Comparison of ENCODE assay signal across 28 mouse cellular contexts in genomic region chr11:7949201-7949875, GRCm38 (mm10).
DNase-seq lines count a peak whose midpoint lies in the region; ATAC-seq and TF ChIP-seq lines count a peak whose summit lies in the region.
"Had no signal": no experiment of that assay in that cellular context is flagged by ENCODE, and none has a peak within 500 bp of the region (broad histone marks: within the 10 kb centered on the region; RNA-seq: fewer than 3 reads in every experiment).

No protein-coding gene starts in this region.

- peak; percentile 70 to 80 for DNase-seq in cerebellum, postnatal 14 days
- DNase-seq in cerebellum, adult 2 months: no peak
- peak; percentile 7 for DNase-seq in hindbrain, postnatal 0 days (ENCODE audit: low spot score)
- peak; percentile 59 for DNase-seq in embryonic facial prominence, embryonic 11.5 days (ENCODE audit: low spot score)
- DNase-seq in embryonic facial prominence, embryonic 14.5 days (ENCODE audit: low spot score): peak; percentile 74
- DNase-seq in layer of hippocampus, adult 11-12 months (ENCODE audit: low spot score): no peak
- DNase-seq in gastrocnemius, adult 2 months: no peak
- DNase-seq: adrenal gland, adult 2 months; adrenal gland, postnatal 14 days; B cell, adult 2 months; cerebellum, adult 11 months; cerebellum, adult 9-11 months; embryo, embryonic 11 days; gastrocnemius, postnatal 14 days; heart, adult 11 months; kidney, adult 2 months had no signal

- no peaks in the 10 kb centered on the region for H3K4me1 ChIP-seq in cerebellum, adult 2 months (ENCODE audit: control insufficient read depth, insufficient read depth, low read length)
- no peaks in the 10 kb centered on the region for H3K4me1 ChIP-seq in hindbrain, postnatal 0 days (ENCODE audit: insufficient read depth, low read length)
- H3K4me1 ChIP-seq in hindbrain, embryonic 12.5 days: no peaks in the 10 kb centered on the region
- no peaks in the 10 kb centered on the region for H3K4me1 ChIP-seq in embryonic facial prominence, embryonic 11.5 days (ENCODE audit: control insufficient read depth, insufficient read depth, low read length)
- no peaks in the 10 kb centered on the region; the same call in 1 of the 2 replicates for H3K4me1 ChIP-seq in embryonic facial prominence, embryonic 14.5 days (ENCODE audit: control insufficient read depth, insufficient read depth, low read length)
- H3K4me1 ChIP-seq: forebrain, embryonic 10.5 days; forebrain, embryonic 13.5 days; hindbrain, embryonic 13.5 days had no signal

- TF ChIP-seq POLR2A in cerebellum, adult 2 months (IDR thresholded peaks at IDR 0.05; ENCODE audit: borderline replicate concordance, insufficient read depth, low read length): no peak

- no peak overlapping the region for H3K4me2 ChIP-seq in hindbrain, postnatal 0 days (ENCODE audit: low read depth, low read length)
- H3K4me2 ChIP-seq in hindbrain, embryonic 12.5 days (replicated peaks): no peak overlapping the region
- no peak overlapping the region for H3K4me2 ChIP-seq in embryonic facial prominence, embryonic 11.5 days (ENCODE audit: low read depth, low read length)
- H3K4me2 ChIP-seq in embryonic facial prominence, embryonic 14.5 days (ENCODE audit: low read depth, low read length): no peak overlapping the region
- H3K4me2 ChIP-seq: forebrain, embryonic 13.5 days; heart, embryonic 11.5 days; hindbrain, embryonic 13.5 days had no signal

- WGBS in cerebellum, adult 2 months: 44% methylated on average over 6 of the region's 6 CpGs
- 75% methylated on average over 6 of the region's 6 CpGs for WGBS in hindbrain, postnatal 0 days
- WGBS in hindbrain, embryonic 12.5 days: 77% methylated on average over 6 of the region's 6 CpGs
- WGBS in embryonic facial prominence, embryonic 11.5 days: 47% methylated on average over 6 of the region's 6 CpGs
- WGBS in embryonic facial prominence, embryonic 14.5 days: 37% methylated on average over 6 of the region's 6 CpGs

- H3K9ac ChIP-seq in hindbrain, postnatal 0 days (replicated peaks; ENCODE audit: low read length): no peak overlapping the region
- H3K9ac ChIP-seq in hindbrain, embryonic 12.5 days: no peak overlapping the region
- no peak overlapping the region for H3K9ac ChIP-seq in embryonic facial prominence, embryonic 11.5 days (replicated peaks; ENCODE audit: low read length)
- H3K9ac ChIP-seq in embryonic facial prominence, embryonic 14.5 days (ENCODE audit: low read depth, low read length): no peak overlapping the region
- H3K9ac ChIP-seq: forebrain, embryonic 13.5 days; hindbrain, embryonic 13.5 days had no signal

- H3K27me3 ChIP-seq in cerebellum, adult 2 months (ENCODE audit: control insufficient read depth, insufficient read depth, low read length): no peaks in the 10 kb centered on the region
- no peaks in the 10 kb centered on the region for H3K27me3 ChIP-seq in hindbrain, postnatal 0 days (ENCODE audit: insufficient read depth, low read length)
- no peaks in the 10 kb centered on the region for H3K27me3 ChIP-seq in hindbrain, embryonic 12.5 days
- H3K27me3 ChIP-seq in embryonic facial prominence, embryonic 11.5 days (ENCODE audit: control insufficient read depth, insufficient read depth, low read length): no peaks in the 10 kb centered on the region
- no peaks in the 10 kb centered on the region for H3K27me3 ChIP-seq in embryonic facial prominence, embryonic 14.5 days (replicated peaks; ENCODE audit: control insufficient read depth, insufficient read depth, low read length)
- H3K27me3 ChIP-seq: CH12.LX; forebrain, embryonic 13.5 days; hindbrain, embryonic 13.5 days had no signal

- ATAC-seq in hindbrain, postnatal 0 days: no peak
- no peak for ATAC-seq in hindbrain, embryonic 12.5 days (ENCODE audit: low FRiP score)
- ATAC-seq in embryonic facial prominence, embryonic 11.5 days (replicated peaks; ENCODE audit: insufficient number of reproducible peaks, low FRiP score, low TSS enrichment, low read depth): no peak
- no peak for ATAC-seq in embryonic facial prominence, embryonic 14.5 days (ENCODE audit: low read depth)
- ATAC-seq: forebrain, embryonic 13.5 days; forebrain, embryonic 16.5 days; hindbrain, embryonic 16.5 days; inflammation-experienced regulatory T-cells, adult 6 months; intestine, embryonic 16.5 days; Patski had no signal

- H3K36me3 ChIP-seq in hindbrain, postnatal 0 days (ENCODE audit: insufficient read depth, low read length): no peaks in the 10 kb centered on the region
- no peaks in the 10 kb centered on the region for H3K36me3 ChIP-seq in hindbrain, embryonic 12.5 days
- H3K36me3 ChIP-seq in embryonic facial prominence, embryonic 11.5 days (replicated peaks; ENCODE audit: control insufficient read depth, insufficient read depth, low read depth, low read length): no peaks in the 10 kb centered on the region
- no peaks in the 10 kb centered on the region for H3K36me3 ChIP-seq in embryonic facial prominence, embryonic 14.5 days (ENCODE audit: control insufficient read depth, insufficient read depth, low read length)
- H3K36me3 ChIP-seq: forebrain, embryonic 10.5 days; G1E; hindbrain, embryonic 13.5 days had no signal

- no peak for TF ChIP-seq CTCF in cerebellum, adult 2 months (IDR thresholded peaks at IDR 0.05; ENCODE audit: borderline replicate concordance, insufficient read depth, low read depth, low read length)
- TF ChIP-seq CTCF in hindbrain, postnatal 0 days (IDR thresholded peaks at IDR 0.05; ENCODE audit: low read depth): no peak
- no peak for TF ChIP-seq CTCF in gastrocnemius, adult 2 months (IDR thresholded peaks at IDR 0.05)

- intact Hi-C loops in gastrocnemius, adult 2 months (cut with DNase I): no loop called here

- H3K4me3 ChIP-seq in cerebellum, adult 2 months (replicated peaks; ENCODE audit: insufficient read depth, low read depth, low read length): no peak overlapping the region
- H3K4me3 ChIP-seq in hindbrain, postnatal 0 days (ENCODE audit: low read length): no peak overlapping the region
- H3K4me3 ChIP-seq in hindbrain, embryonic 12.5 days: no peak overlapping the region
- H3K4me3 ChIP-seq in embryonic facial prominence, embryonic 11.5 days (ENCODE audit: low read depth, low read length): no peak overlapping the region
- no peak overlapping the region for H3K4me3 ChIP-seq in embryonic facial prominence, embryonic 14.5 days (ENCODE audit: low read depth, low read length)
- H3K4me3 ChIP-seq in gastrocnemius, adult 2 months: no peak overlapping the region
- H3K4me3 ChIP-seq: forebrain, embryonic 10.5 days; forebrain, embryonic 13.5 days; hindbrain, embryonic 13.5 days had no signal

- no peaks in the 10 kb centered on the region for H3K9me3 ChIP-seq in hindbrain, postnatal 0 days (ENCODE audit: low read length)
- no peaks in the 10 kb centered on the region for H3K9me3 ChIP-seq in hindbrain, embryonic 12.5 days (replicated peaks)
- no peaks in the 10 kb centered on the region for H3K9me3 ChIP-seq in embryonic facial prominence, embryonic 11.5 days (replicated peaks; ENCODE audit: control insufficient read depth, low read length)
- no peaks in the 10 kb centered on the region for H3K9me3 ChIP-seq in embryonic facial prominence, embryonic 14.5 days (ENCODE audit: control insufficient read depth, low read length)
- H3K9me3 ChIP-seq: forebrain, embryonic 10.5 days; forebrain, embryonic 13.5 days; G1E; hindbrain, embryonic 13.5 days had no signal

- H3K27ac ChIP-seq in cerebellum, adult 2 months (ENCODE audit: insufficient read depth, low read length): no peak overlapping the region
- H3K27ac ChIP-seq in hindbrain, postnatal 0 days: no peak overlapping the region
- no peak overlapping the region for H3K27ac ChIP-seq in hindbrain, embryonic 12.5 days
- H3K27ac ChIP-seq in embryonic facial prominence, embryonic 11.5 days (replicated peaks; ENCODE audit: low read depth, low read length): no peak overlapping the region
- peak overlapping the region; percentile 30; the same call in 1 of the 2 replicates for H3K27ac ChIP-seq in embryonic facial prominence, embryonic 14.5 days (replicated peaks; ENCODE audit: low read depth, low read length)
- no peak overlapping the region for H3K27ac ChIP-seq in gastrocnemius, adult 2 months
- H3K27ac ChIP-seq: forebrain, embryonic 10.5 days; forebrain, embryonic 13.5 days; hindbrain, embryonic 13.5 days had no signal

Comparison
In these comparisons a context has a peak if more than half of its experiments do, and no peak if none do; other contexts are left out.
1. DNase-seq: peak in cerebellum, postnatal 14 days (2 of 2), hindbrain, postnatal 0 days (single experiment), embryonic facial prominence, embryonic 11.5 days (single experiment) and embryonic facial prominence, embryonic 14.5 days (single experiment); none in cerebellum, adult 2 months (0 of 2), layer of hippocampus, adult 11-12 months (single experiment) and gastrocnemius, adult 2 months (single experiment).